Mouse (Mus musculus) gastrocnemius, adult 8-10 months (tissue): ENCODE data around the gene Gpr156. TPM values are rescaled to one million over a fixed set of nuclear protein-coding genes. Genes with fewer than 3 reads are reported as not detected.

Experiments used
- total RNA-seq, 4 experiments: library from RNA; stranded (reverse); gene quantifications; 2 replicates each; pipeline ENCODE4 v1.2.4; 2022

Gene Gpr156
- total RNA-seq, 4 experiments from 2014 or later = not detected

Other genes starting within 250 kb of the Gpr156 start
- 10 to 100 TPM; 19.3 to 28.8 (median 21.9) TPM for gene Fstl1, start 139.6 kb upstream of the Gpr156 start, total RNA-seq
- gene Gm36028, start 55.4 kb upstream of the Gpr156 start, total RNA-seq = not detected
- gene Lrrc58, start 48.1 kb upstream of the Gpr156 start, total RNA-seq = 10 to 100 TPM; 36.4 to 48.4 (median 46.0) TPM
- gene Gsk3b, start 172.5 kb downstream of the Gpr156 start, total RNA-seq = 10 to 100 TPM; 63.7 to 77.1 (median 71.3) TPM